Mouse (Mus musculus) testis, adult 2 months (tissue): ENCODE data around the gene Gm1330.

ENCODE experiments used
- CTCF ChIP-seq: fragments of 200-500 bp; IDR thresholded peaks from 2 replicates; pipeline ENCODE4 v1.5.1; 2012; ENCODE audit warnings: low read depth, mild to moderate bottlenecking, inconsistent platforms, low read length, moderate library complexity; ENCODE audit not compliant: control insufficient read depth, insufficient read depth, insufficient replicate concordance
- POLR2A ChIP-seq: fragments of 200-500 bp; IDR thresholded peaks from 2 replicates; pipeline ENCODE4 v1.6.1; 2012; ENCODE audit warnings: low read depth, mild to moderate bottlenecking, inconsistent platforms, low read length, moderate library complexity; ENCODE audit not compliant: control insufficient read depth

DNA sequence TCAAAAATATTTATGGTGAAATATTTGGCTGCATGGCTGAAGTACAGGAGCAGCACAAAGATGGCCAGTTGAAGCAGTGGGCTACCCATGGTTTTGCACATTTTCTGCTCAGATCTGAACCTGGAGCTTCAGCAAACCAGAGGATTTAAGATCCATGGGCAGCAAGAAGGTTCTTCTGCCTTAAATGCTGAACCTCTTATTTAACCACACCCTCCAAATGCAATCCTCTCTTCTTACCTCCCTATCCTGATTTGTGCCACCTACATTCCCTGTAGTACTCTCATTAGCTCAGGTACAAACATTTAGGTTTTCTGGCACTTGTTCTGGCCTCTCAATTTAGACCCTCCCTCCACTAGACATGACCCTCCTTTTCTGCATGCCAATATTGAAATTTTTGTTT, at the start of gene Gm1330:
- TF ChIP-seq CTCF (no peak), POLR2A (no peak)
